Mouse (Mus musculus) heart, adult 2 months (tissue): ENCODE results near the gene Ptk6. TPM values are rescaled to one million over a fixed set of nuclear protein-coding genes. Genes with fewer than 3 reads are reported as not detected.

Experiments
- DNase-seq, 2 experiments: peaks; one replicate each; pipeline ENCODE4 v3.0.0; 2021
- H3K27ac ChIP-seq: fragments of 200-600 bp; 2 replicates; pipeline ENCODE4 v1.8.1; 2022
- H3K27me3 ChIP-seq: fragments of 200-500 bp; 2 replicates; pipeline ENCODE4 v1.6.1; 2012; ENCODE audit warnings: mild to moderate bottlenecking, low read length, inconsistent platforms, mixed read lengths; ENCODE audit not compliant: control insufficient read depth, insufficient read depth
- H3K36me3 ChIP-seq: fragments of 200-500 bp; 2 replicates; pipeline ENCODE4 v1.6.1; 2012; ENCODE audit warnings: low read length, inconsistent platforms; ENCODE audit not compliant: control insufficient read depth, insufficient read depth
- H3K4me1 ChIP-seq: fragments of 200-500 bp; 2 replicates; pipeline ENCODE4 v1.6.1; 2011; ENCODE audit warnings: low read length; ENCODE audit not compliant: control insufficient read depth, insufficient read depth
- H3K4me3 ChIP-seq: fragments of 200-600 bp; 2 replicates; pipeline ENCODE4 v1.8.1; 2022
- H3K79me2 ChIP-seq: fragments of 200-500 bp; replicated peaks from 2 replicates; pipeline ENCODE4 v1.6.1; 2012; ENCODE audit warnings: mild to moderate bottlenecking, inconsistent platforms, low read length, moderate library complexity, mixed read lengths; ENCODE audit not compliant: control insufficient read depth, insufficient read depth
- H3K9ac ChIP-seq: fragments of 200-500 bp; 2 replicates; pipeline ENCODE4 v1.6.1; 2012; ENCODE audit warnings: low read depth, mild to moderate bottlenecking, control low read depth, inconsistent platforms, low read length, mixed read lengths
- CTCF ChIP-seq: fragments of 200-600 bp; IDR thresholded peaks from 2 replicates; pipeline ENCODE4 v1.8.1; 2022; ENCODE audit warnings: antibody characterized with exemption, mild to moderate bottlenecking, moderate library complexity
- EP300 ChIP-seq: fragments of 200-500 bp; IDR thresholded peaks from 2 replicates; pipeline ENCODE4 v1.6.1; 2011; ENCODE audit warnings: low read depth, low read length, control low read depth; ENCODE audit not compliant: insufficient read depth
- POLR2A ChIP-seq: fragments of 200-500 bp; IDR thresholded peaks from 2 replicates; pipeline ENCODE4 v1.6.1; 2011; ENCODE audit warnings: mild to moderate bottlenecking, low read depth, low read length, control low read depth; ENCODE audit not compliant: insufficient read depth
- WGBS: fragments of 180-500 bp; shearing (Covaris S2); methylation state at CpG from one replicate; pipeline ENCODE4 v1.1.7; 2018; 5-methylcytosine and 5-hydroxymethylcytosine counted together
- intact Hi-C: fragments of 180-260 bp; cut with DNase I; formaldehyde crosslinking; loops from one replicate; pipeline ENCODE4 v1.15.1; 2025
- polyA plus RNA-seq: library from polyadenylated mRNA; depleted of rRNA; stranded (reverse); fragments of >200 nt; gene quantifications from 2 replicates; pipeline ENCODE4 v1.2.3, GENCODE M21; 2012
- total RNA-seq, 2 experiments: library from RNA; stranded (reverse); gene quantifications; 2 replicates each; pipeline ENCODE4 v1.2.3; 2021

Gene Ptk6
- total and polyA plus RNA-seq, 3 experiments, result 0.07 TPM; not detected in 2

DNA sequence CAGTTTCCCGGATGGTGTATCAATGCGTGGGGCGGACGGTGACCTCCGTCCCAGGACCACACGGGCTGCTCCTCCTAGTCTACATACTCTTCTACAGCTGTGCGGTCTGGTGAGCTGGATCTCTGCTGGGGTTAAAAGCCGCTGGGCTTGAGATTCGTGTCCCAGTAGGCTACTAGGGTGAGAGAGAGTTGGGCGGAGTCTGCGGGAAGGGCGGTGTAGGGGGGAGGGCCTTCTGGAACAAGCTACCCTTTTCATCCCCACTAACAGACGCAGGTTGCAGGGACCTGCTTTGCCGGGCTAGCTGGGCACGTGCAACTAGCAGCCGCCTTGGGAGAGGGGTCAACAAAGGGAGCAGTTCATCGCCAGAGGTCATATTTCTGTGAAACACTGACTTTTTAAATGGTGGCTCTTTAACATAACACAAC is 10.4 kb upstream of the Ptk6 start, which contains the start of gene Srms:
Gene Srms (minus strand): TSS at position 165 of the 425 bp plus-strand sequence.
- TF ChIP-seq EP300 (no peak), CTCF (no peak), POLR2A (no peak)
- WGBS, result 3% methylated on average over 17 of the region's 17 CpGs
- Histone ChIP-seq H3K4me3 (peak within 1 kb of the TSS; percentile 51), H3K27ac (peak within 1 kb of the TSS; percentile 32), H3K4me1 (no peaks in the 10 kb centered on the region), H3K36me3 (no peaks in the 10 kb centered on the region), H3K9ac (peak within 1 kb of the TSS; percentile 50), H3K79me2 (no peaks in the 10 kb centered on the region), H3K27me3 (peaks cover 3% of the 10 kb centered on the region; the same call in 1 of the 2 replicates)
- DNase-seq, result peak; percentile 53 to 60
- intact Hi-C loops, result no loop called here

DNA sequence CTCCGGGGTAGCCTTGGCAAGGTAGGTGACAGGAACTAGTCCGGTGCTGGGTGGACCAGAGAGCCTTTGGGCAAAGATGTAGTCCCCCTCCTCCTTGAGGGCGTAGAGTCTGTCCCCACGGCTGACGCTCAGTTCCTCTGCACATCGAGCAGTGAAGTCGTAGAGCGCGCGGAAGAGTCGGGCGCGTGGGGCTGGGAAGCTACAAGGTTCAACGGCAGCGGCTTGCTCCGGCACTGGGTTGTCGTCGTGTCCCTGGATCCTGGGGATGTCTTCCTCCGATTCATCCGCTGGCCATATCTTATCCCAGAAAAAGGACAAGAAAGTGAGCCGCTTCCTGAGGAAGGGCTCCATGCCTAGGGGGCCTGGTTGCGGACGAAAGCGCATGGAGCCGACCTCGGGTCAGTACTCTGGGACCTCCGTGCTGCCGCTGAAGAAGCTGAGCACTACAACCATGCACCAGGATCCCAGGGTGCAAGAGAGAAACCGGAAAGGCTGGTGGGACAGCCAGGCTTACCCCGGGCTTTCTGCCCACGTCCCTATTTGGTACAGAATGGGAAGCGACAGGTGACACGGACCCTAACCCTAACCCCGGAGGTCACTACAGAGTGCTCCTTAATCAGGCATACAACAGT is 9.9 kb upstream of the Ptk6 start:
- 3% methylated on average over 34 of the region's 34 CpGs for WGBS
- Histone ChIP-seq H3K4me1 (no peaks in the 10 kb centered on the region), H3K36me3 (no peaks in the 10 kb centered on the region), H3K27ac (peak overlapping the region; percentile 32), H3K27me3 (peaks cover 3% of the 10 kb centered on the region; the same call in 1 of the 2 replicates), H3K4me3 (peak overlapping the region; percentile 51), H3K79me2 (no peaks in the 10 kb centered on the region), H3K9ac (peak overlapping the region; percentile 50)
- no peak for DNase-seq
- TF ChIP-seq CTCF (no peak), POLR2A (no peak), EP300 (no peak)
- intact Hi-C loops, result no loop called here

DNA sequence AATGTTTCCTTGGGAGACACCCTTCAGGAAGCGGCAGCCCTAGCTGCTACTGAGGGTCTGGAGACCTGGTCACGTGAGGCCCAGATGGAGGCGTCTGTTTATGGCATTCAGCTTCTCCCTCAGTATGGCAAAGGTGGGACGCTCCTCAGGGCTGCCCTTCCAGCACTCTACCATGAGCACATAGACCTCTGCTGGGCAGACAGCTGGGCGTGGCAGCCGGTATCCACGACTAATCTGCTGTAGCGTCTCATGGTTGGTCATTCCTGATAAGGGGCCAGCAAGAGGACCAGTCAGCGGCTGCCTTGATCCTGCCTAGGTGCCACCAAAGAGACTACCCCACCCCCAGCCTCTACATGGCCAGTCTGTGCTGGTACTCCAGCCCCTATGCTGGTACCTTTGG is 3.5 kb upstream of the Ptk6 start:
- intact Hi-C loops, result no loop called here
- Histone ChIP-seq H3K4me3 (no peak overlapping the region), H3K27ac (no peak overlapping the region), H3K27me3 (no peaks in the 10 kb centered on the region), H3K9ac (no peak overlapping the region), H3K79me2 (no peaks in the 10 kb centered on the region), H3K4me1 (no peaks in the 10 kb centered on the region), H3K36me3 (no peaks in the 10 kb centered on the region)
- WGBS, result 62% methylated on average over 9 of the region's 9 CpGs
- DNase-seq, result no peak
- no peak for TF ChIP-seq EP300

DNA sequence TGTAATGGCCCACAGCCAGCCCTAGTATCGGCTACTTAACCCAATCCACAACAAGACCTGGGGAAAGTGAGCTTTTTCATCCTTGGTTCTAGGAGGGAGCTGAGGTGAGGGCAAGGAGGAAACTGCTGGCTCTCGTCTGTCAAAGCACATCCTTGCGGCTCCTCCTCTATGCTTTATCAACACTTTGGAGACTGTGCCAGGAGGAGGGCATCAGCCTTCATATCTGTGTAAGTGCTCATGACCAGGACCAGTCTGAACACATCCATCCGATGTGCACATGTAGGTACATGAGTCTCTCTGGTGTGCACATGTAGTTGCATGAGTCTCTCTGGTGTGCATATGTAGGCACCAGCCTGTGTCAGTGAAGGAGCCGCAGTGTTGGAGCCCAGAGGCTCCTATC is 3.1 kb upstream of the Ptk6 start:
- TF ChIP-seq CTCF, result no peak
- Histone ChIP-seq H3K27me3 (no peaks in the 10 kb centered on the region), H3K79me2 (no peaks in the 10 kb centered on the region), H3K27ac (no peak overlapping the region), H3K9ac (no peak overlapping the region), H3K36me3 (no peaks in the 10 kb centered on the region), H3K4me1 (no peaks in the 10 kb centered on the region), H3K4me3 (no peak overlapping the region)
- DNase-seq, result no peak
- 61% methylated on average over 5 of the region's 5 CpGs for WGBS
- intact Hi-C loops, result no loop called here

DNA sequence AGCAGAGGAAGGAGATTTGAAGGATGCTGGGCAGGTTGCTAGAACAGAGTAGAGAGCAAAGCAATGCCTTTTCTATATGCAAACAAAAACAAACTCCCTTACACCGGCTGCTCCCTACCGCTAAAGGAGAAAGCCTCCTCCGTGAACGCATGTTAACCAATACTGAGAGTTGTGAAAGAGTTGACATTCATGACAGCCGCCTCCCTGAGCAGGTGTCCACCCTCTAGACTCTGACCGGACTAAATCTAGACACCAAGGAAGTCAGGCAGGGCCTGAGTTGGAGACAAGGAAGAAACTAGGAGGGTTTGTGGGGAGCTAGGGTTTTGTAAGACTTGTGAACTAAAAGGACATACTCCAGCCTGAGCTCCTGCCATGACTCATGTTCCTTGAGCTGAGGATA is 297 bp upstream of the Ptk6 start:
- intact Hi-C loops, result no loop called here
- no peak overlapping the region for H3K4me3 ChIP-seq
- no peak for DNase-seq
- H3K27me3 ChIP-seq, result no peaks in the 10 kb centered on the region
- WGBS, result 78% methylated on average over 6 of the region's 6 CpGs
- TF ChIP-seq CTCF (no peak), POLR2A (no peak), EP300 (no peak)
- no peaks in the 10 kb centered on the region for H3K4me1 ChIP-seq
- H3K9ac ChIP-seq, result no peak overlapping the region
- H3K27ac ChIP-seq, result no peak overlapping the region
- no peaks in the 10 kb centered on the region for H3K79me2 ChIP-seq
- H3K36me3 ChIP-seq, result no peaks in the 10 kb centered on the region

DNA sequence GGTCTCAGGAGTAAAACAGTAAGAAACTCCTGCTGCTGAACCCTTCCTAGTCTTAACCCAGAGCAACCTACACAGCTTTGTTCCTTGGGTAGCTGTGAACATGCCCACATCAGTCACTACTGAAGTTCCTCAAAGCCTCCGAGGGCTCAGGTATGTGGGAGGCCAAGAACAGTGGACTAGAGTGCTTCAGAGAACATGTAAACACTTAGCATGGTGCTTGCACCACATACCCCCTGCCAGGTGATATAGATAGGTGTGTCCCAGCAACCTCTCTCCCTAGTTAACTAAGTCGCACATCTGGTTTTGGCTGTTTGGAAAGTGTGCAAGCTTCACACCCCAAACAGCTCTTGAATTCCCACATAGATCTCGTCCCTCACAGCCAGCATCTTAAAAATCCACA is 983 bp downstream of the Ptk6 start:
- Histone ChIP-seq H3K4me1 (no peaks in the 10 kb centered on the region), H3K27me3 (no peaks in the 10 kb centered on the region), H3K4me3 (no peak overlapping the region), H3K79me2 (no peaks in the 10 kb centered on the region), H3K9ac (no peak overlapping the region), H3K27ac (no peak overlapping the region), H3K36me3 (no peaks in the 10 kb centered on the region)
- no peak for TF ChIP-seq EP300
- TF ChIP-seq CTCF, result no peak
- TF ChIP-seq POLR2A, result no peak
- 67% methylated on average over 3 of the region's 3 CpGs for WGBS
- intact Hi-C loops, result no loop called here
- no peak for DNase-seq
